Mouse (Mus musculus) adrenal gland, postnatal 0 days (tissue): ENCODE results near the gene Plcb2. TPM values are rescaled to one million over a fixed set of nuclear protein-coding genes. Genes with fewer than 3 reads are reported as not detected.

Source experiments
- polyA plus RNA-seq: library from polyadenylated mRNA; unstranded; fragments of >200 nt; fragmentation: Nextera tagmentation; extraction: Ambion mirVana; gene quantifications from 2 replicates; pipeline ENCODE4 v1.2.1, GENCODE M21; 2015

Gene Plcb2
- polyA plus RNA-seq = 0.47 and 0.99 TPM in 2 replicates

DNA sequence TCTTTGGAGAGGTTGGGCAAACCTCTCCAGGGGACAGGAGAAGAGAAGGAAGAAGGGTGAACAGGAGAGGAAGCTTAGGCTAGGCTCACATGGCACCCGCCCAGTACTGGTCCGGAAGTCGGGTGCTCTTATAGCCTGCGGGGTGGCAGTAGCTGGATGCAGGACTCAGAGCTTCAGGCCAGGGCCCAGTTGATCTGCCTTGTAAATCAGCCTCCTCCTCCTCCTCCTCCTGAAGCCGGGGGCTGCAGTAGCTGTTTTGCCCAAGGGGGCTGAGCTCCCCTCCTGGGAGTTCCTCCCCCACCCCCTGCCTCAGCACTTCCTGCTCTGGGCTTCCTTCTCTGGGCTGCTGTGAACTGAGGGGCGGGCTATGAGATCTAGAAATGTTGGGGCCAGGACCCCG lies at the start of gene Plcb2:
Gene Plcb2 (minus strand): TSS at position 102 of the 400 bp plus-strand sequence.

DNA sequence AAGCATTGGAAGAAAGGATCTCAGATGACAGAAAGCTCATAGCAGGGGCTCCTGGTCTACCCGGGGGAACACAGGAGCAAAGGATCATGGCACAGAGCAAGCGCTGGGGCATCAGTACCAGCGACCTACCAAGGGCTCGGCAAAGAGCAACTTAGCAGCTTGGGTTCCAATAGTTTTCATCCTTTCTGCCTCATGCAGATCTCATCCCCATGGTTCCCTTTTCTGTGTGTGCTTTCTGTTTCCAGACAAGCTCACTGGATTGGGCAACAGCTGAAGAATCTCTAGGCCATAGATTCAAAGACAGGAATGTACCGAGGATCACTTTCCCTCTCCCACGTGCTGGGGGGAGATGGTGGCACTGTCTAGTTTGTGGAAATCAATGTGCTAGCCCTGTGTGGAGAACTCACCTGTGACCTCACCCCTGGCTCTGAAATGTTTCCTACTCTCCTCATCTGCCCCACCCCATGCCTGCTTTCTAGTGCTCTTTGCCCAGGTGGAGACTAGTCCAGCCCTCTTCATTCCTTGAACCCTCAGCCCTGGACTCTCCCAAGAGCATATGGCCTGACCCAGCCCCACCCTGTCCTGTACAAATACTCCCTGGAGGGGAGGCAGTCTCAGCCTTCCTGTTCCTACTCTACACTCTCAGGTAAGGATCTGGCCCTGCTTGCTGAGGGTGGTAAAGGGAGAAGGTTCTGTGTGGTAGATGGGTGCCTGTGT lies 44.1 kb upstream of the Plcb2 start, which contains the start of gene Phgr1:
Gene Phgr1 (plus strand): TSS at position 612 of the 717 bp plus-strand sequence.

DNA sequence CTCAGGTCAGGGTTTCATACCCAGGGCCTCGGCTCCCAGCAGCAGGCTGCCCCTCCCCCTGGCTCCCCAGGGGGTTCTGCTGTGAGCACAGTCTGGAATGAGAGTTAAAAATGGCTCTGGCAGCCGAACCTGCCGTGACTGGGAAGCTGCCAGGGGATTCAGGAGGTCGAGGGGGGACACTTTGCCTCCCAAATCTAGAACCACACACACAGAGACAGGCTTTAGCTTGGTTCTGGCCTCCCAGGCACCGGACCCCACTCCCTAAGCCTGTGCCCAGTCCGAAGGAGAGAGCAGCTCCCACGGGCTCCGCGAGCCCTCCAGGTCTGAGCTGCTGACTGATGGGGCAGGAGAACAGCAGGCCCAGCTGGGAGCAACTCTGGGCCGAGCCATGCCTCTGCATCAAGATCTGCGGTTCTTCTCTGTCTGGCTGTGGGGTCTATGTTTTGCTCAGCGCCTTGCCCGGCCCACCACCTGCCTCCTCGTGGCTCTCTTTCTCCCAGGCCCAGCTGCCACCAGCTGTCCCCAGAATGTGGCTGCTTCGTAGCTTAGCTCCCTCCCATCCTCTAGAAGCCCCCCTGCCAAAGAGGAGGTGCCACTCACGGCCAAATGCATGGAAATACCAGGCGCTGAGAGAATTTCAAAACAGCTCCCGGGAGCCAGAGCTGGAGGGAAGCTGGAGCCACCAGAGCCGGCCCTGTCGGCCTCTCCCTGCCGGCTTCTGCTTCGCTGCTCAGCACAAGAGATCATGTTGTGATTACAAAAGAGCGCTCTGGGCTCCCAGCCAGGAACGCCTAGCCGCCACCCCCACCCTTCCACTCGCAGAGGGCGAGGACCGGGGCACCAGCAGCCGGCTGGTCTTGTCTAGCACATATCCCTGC lies 33.9 kb upstream of the Plcb2 start, which contains the start of gene Ccdc9b:
Gene Ccdc9b (minus strand): TSS at position 756 of the 878 bp plus-strand sequence.

DNA sequence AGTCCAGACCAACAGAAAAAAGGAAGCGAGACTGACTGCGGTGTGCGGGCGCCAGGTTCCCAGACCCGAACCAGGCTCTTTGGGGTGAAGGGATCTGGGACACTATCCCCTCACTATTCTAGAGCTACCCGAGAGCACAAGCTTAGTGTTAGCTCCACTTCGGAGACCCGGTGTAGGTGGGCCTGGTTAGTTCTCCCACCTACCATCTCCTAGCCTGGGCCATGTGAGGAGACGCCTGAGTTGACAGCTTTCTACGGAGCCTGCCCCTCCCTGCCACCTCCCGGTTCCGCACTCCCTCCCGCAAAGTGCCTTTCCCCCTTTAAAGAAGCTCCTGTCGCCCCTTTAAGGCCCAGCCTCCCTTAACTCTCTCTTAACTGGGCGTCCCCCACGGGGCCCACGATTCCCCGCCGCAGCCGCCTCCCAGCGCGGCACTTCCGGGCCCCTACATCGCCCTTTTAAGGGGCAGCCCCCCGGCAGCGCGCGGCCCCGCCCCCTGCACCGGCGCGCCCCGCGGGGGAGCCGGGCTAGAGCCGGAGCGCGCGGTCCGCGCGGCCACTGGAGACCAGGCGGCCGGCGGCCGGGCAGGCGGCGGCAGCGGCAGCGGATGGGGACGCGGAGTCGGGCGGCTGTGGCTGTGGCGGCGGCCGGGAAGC lies 17.1 kb upstream of the Plcb2 start, which contains the start of gene Inafm2:
Gene Inafm2 (plus strand): TSS at position 527 of the 653 bp plus-strand sequence.

DNA sequence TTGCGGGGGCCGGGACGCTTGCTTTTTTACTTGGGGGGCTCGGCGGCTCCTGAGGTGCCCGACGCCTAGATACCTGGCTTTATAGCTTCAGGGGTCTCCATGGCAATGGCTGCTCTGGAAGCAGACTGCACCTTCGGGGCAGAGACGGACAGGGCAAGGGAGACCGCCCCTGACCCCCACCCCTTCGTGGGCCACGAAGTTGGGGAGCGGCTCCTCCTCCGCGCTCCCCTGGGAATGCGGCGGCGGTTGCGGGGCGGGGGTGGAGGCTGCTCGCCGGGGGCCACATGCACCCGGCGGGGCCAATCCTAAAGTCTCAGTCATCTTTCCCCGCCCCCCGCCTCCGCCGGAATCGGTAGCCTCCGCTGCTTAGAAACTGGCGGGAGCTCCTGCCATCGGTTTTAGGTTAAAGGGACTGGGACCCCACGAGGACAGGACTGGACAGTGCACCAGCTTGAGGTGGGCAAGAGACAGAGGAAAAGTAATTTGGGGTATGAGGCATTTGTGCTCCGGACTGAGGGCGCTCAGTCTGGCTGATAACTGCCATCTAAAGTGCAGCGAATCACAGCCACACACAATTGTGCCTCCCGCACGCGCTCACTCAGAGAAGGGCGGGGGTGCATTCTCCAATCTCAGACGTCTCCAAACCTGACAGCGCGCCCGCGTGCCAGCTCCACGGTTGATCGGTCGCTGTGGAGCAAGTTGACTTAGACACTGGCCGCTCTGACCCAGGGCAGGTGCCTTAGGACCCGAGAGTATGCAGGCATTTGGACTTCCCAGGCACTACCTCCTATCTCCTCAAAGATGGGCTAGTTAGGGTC lies 24.1 kb downstream of the Plcb2 start, which contains the start of gene Ankrd63:
Gene Ankrd63 (minus strand): TSS at position 51 of the 818 bp plus-strand sequence.

DNA sequence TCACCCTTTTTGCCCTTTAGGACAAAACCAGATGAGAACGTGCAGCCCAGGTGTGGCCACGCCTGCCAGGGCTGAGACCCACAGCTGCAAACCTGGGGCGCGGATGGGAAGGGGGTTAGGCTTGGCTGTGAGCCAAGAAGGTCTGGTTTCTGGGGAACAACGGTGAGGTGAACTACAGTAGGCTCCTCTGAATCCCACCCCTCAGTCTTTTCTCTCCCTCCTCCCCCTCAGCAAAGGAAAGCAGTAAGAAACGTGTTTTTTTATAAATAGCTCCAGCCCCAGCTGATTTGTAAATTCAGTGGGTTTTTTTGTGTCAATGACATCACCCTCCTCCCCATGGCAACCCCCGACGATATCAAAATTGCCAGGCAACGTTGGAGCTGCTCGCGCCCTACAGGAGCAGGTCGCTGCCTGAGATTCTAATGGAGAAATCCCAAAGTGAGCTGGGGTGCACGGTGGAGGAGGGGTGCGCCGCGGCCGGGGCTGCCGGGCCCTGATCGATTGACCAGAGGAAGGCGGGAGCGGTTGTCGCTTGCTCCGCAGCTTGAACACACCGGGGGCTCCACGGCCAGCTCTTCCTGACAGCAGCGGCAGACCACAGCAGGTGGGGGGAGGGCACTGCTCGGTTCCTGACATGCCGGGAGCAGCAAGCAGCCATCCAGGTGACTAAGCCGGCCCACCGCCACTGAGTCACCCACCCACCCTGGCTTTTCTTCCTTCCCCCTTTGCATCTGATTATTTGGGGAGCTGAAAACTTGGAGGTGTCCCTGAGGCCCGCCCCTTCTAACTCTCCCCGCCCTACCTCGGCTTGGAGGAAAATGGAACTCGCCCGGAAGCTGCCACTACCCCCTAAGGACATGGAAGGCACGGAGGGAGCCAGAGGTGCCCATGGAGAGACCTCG lies 65.1 kb downstream of the Plcb2 start, which contains the start of gene Pak6:
Gene Pak6 (plus strand): TSS at position 402 of the 902 bp plus-strand sequence.

Other genes starting within 250 kb of the Plcb2 start
- gene Srp14, start 248.7 kb downstream of the Plcb2 start, polyA plus RNA-seq = 481 and 513 TPM in 2 replicates
- 2.9 TPM in 2 replicates for gene Bmf, start 178.8 kb downstream of the Plcb2 start, polyA plus RNA-seq
- gene Bub1b, start 130.2 kb downstream of the Plcb2 start, polyA plus RNA-seq = 12.3 and 15.2 TPM in 2 replicates
- gene Pak6, start 65.1 kb downstream of the Plcb2 start, polyA plus RNA-seq = 3.3 and 5.1 TPM in 2 replicates
- 0.12 TPM in 1 of 2 replicates, not detected in the other for gene Ankrd63, start 24.5 kb downstream of the Plcb2 start, polyA plus RNA-seq
- gene Inafm2, start 17.3 kb upstream of the Plcb2 start, polyA plus RNA-seq = 10.6 and 19.2 TPM in 2 replicates
- 0.91 and 1.4 TPM in 2 replicates for gene Ccdc9b, start 34.2 kb upstream of the Plcb2 start, polyA plus RNA-seq
- gene Phgr1, start 44.3 kb upstream of the Plcb2 start, polyA plus RNA-seq = 0.85 TPM in 1 of 2 replicates, not detected in the other
- 19.1 and 24.7 TPM in 2 replicates for gene Disp2, start 51.3 kb upstream of the Plcb2 start, polyA plus RNA-seq
- gene Knstrn, start 85.6 kb upstream of the Plcb2 start, polyA plus RNA-seq = 34.3 and 42.8 TPM in 2 replicates
- 45.0 and 86.9 TPM in 2 replicates for gene Ivd, start 133.5 kb upstream of the Plcb2 start, polyA plus RNA-seq
- 6.2 and 16.8 TPM in 2 replicates for gene Bahd1, start 171.9 kb upstream of the Plcb2 start, polyA plus RNA-seq
- gene Chst14, start 198.1 kb upstream of the Plcb2 start, polyA plus RNA-seq = 18.6 and 23.9 TPM in 2 replicates